Mouse (Mus musculus) CH12.LX (cell line): ENCODE data around the gene Timd2.

Source experiments
- BHLHE40 ChIP-seq: IDR thresholded peaks from 2 replicates; pipeline ENCODE4 v1.6.1; 2011; ENCODE audit warnings: mild to moderate bottlenecking, low read depth, low read length, improper control_type of control experiment
- CTCF ChIP-seq, 2 experiments: IDR thresholded peaks in 1 of 2; conservative IDR thresholded peaks in 1 of 2; 2 replicates each; pipeline ENCODE4 v1.5.1; 2011 to 2012; ENCODE audit warnings: low read depth in 2 of 2, low read length in 2 of 2, improper control_type of control experiment in 1 of 2, inconsistent platforms in 1 of 2, mild to moderate bottlenecking in 1 of 2, moderate library complexity in 1 of 2
- UBTF ChIP-seq: IDR thresholded peaks from 2 replicates; pipeline ENCODE4 v1.6.1; 2012; ENCODE audit warnings: low read depth, mild to moderate bottlenecking, inconsistent platforms, low read length, improper control_type of control experiment, moderate library complexity
- ZC3H11A ChIP-seq: IDR thresholded peaks from 2 replicates; pipeline ENCODE4 v1.6.1; 2012; ENCODE audit warnings: low read depth, mild to moderate bottlenecking, inconsistent platforms, low read length, improper control_type of control experiment
- ZNF384 ChIP-seq: IDR thresholded peaks from 2 replicates; pipeline ENCODE4 v1.6.1; 2012; ENCODE audit warnings: low read depth, low read length, improper control_type of control experiment, inconsistent platforms

DNA sequence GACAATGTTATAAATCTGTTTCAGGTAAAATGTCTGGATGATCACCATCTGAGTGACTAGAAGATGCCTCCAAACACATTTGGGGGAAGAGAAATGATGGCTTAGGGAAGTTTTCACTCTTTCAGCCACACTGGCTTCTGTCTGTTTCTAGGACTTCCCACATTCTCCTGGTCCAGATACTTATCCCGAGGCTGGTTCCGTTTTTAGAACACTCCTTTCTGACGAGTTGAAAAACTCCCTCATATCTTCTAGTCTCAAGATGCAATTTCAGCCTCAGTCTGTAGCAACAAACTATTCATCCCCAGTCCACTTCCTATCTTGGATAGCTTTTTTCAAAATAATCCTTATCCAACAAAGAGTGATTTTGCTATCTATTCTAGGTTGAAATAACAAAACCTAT lies 54.4 kb downstream of the Timd2 start:
- TF ChIP-seq BHLHE40 (no peak), ZC3H11A (no peak), UBTF (no peak), CTCF (conservative IDR thresholded peaks at IDR 0.05 in 1 of 2, IDR thresholded peaks at IDR 0.05 in 1 of 2; ENCODE audit: low read depth in 2 of 2, low read length in 2 of 2) (no peak), ZNF384 (no peak)
